Mouse (Mus musculus): Measurements from ENCODE around the gene Vdr.

The Vdr gene

GRCm38 (mm10) chr15:97847866-97848265 is 62.6 kb downstream of the Vdr start:
- in situ Hi-C loops (cut with MboI, MseI): no loop called here

GRCm38 (mm10) chr15:97847285-97847684 is 63.1 kb downstream of the Vdr start:
- in situ Hi-C loops (cut with MboI, MseI): no loop called here

- in situ Hi-C loops (cut with MboI, MseI): no loop called here
These were observed 64.1 kb downstream of the Vdr start for GRCm38 (mm10) chr15:97846121-97846882.

GRCm38 (mm10) chr15:97844037-97845034 is 66.1 kb downstream of the Vdr start, which contains the start of gene Hdac7:
TSS of gene Hdac7 (minus strand) at chr15:97844502.
- in situ Hi-C loops (cut with MboI, MseI): no loop called here

- in situ Hi-C loops (cut with MboI, MseI): no loop called here
These were observed 67.2 kb downstream of the Vdr start for GRCm38 (mm10) chr15:97843247-97843651.

- in situ Hi-C loops (cut with MboI, MseI): no loop called here
These were observed 68.4 kb downstream of the Vdr start for GRCm38 (mm10) chr15:97842058-97842457.

- in situ Hi-C loops (cut with MboI, MseI): no loop called here
These were observed 69.0 kb downstream of the Vdr start for GRCm38 (mm10) chr15:97841383-97841782.

GRCm38 (mm10) chr15:97840781-97841180 is 69.6 kb downstream of the Vdr start:
- in situ Hi-C loops (cut with MboI, MseI): no loop called here

- in situ Hi-C loops (cut with MboI, MseI): loop anchor here (5.0 kb wide), 1 partner anchor 48 kb away; no protein-coding TSS in a partner anchor
These were observed 70.4 kb downstream of the Vdr start for GRCm38 (mm10) chr15:97839991-97840455.

- in situ Hi-C loops (cut with MboI, MseI): loop anchor here (5.0 kb wide), 1 partner anchor 47 kb away; no protein-coding TSS in a partner anchor
These were observed 71.0 kb downstream of the Vdr start for GRCm38 (mm10) chr15:97839473-97839872.

GRCm38 (mm10) chr15:97839012-97839411 is 71.4 kb downstream of the Vdr start:
- in situ Hi-C loops (cut with MboI, MseI): loop anchor here (5.0 kb wide), 1 partner anchor 47 kb away; no protein-coding TSS in a partner anchor

- in situ Hi-C loops (cut with MboI, MseI): loop anchor here (5.0 kb wide), 1 partner anchor 46 kb away; no protein-coding TSS in a partner anchor
These were observed 72.0 kb downstream of the Vdr start for GRCm38 (mm10) chr15:97838395-97838794.

- in situ Hi-C loops (cut with MboI, MseI): loop anchor here (5.0 kb wide), 1 partner anchor 45 kb away; no protein-coding TSS in a partner anchor
These were observed 72.9 kb downstream of the Vdr start for GRCm38 (mm10) chr15:97837491-97838061.

GRCm38 (mm10) chr15:97836894-97837247 is 73.6 kb downstream of the Vdr start:
- in situ Hi-C loops (cut with MboI, MseI): loop anchor here (5.0 kb wide), 1 partner anchor 45 kb away; no protein-coding TSS in a partner anchor

- in situ Hi-C loops (cut with MboI, MseI): loop anchor here (5.0 kb wide), 1 partner anchor 44 kb away; no protein-coding TSS in a partner anchor
These were observed 74.1 kb downstream of the Vdr start for GRCm38 (mm10) chr15:97836153-97836893.

- in situ Hi-C loops (cut with MboI, MseI): no loop called here
These were observed 77.5 kb downstream of the Vdr start for GRCm38 (mm10) chr15:97832764-97833479.

- in situ Hi-C loops (cut with MboI, MseI): no loop called here
These were observed 78.3 kb downstream of the Vdr start for GRCm38 (mm10) chr15:97831987-97832640.

GRCm38 (mm10) chr15:97831242-97831986 is 79.0 kb downstream of the Vdr start:
- in situ Hi-C loops (cut with MboI, MseI): no loop called here

GRCm38 (mm10) chr15:97830788-97831241 is 79.6 kb downstream of the Vdr start:
- in situ Hi-C loops (cut with MboI, MseI): no loop called here

Measured in regulatory T cell (primary cell).